Mouse (Mus musculus) lung, postnatal 25 days (tissue): ENCODE results near the gene Cipc.

Experiments used
- DNase-seq: peaks from one replicate; pipeline ENCODE4 v3.0.0; 2022; ENCODE audit warnings: low spot score

Cipc gene

GRCm38 (mm10) chr12:86960791-86961335 lies 14.0 kb downstream of the Cipc start:
- DNase-seq = no peak

GRCm38 (mm10) chr12:86961589-86962344 lies 14.9 kb downstream of the Cipc start:
- DNase-seq = peak; percentile 74

- DNase-seq = peak; percentile 59
Measured at GRCm38 (mm10) chr12:86964278-86965057, 17.6 kb downstream of the Cipc start.

- DNase-seq = no peak
Measured at GRCm38 (mm10) chr12:86965237-86965799, 18.5 kb downstream of the Cipc start.

GRCm38 (mm10) chr12:86968468-86969219 lies 21.8 kb downstream of the Cipc start:
- DNase-seq = peak; percentile 74

- no peak for DNase-seq
Measured at GRCm38 (mm10) chr12:86969220-86969601, 22.4 kb downstream of the Cipc start.

GRCm38 (mm10) chr12:86971089-86971488 lies 24.2 kb downstream of the Cipc start:
- DNase-seq = no peak

- peak; percentile 50 for DNase-seq
Measured at GRCm38 (mm10) chr12:86973216-86973615, 26.4 kb downstream of the Cipc start.

- DNase-seq = no peak
Measured at GRCm38 (mm10) chr12:86973706-86974105, 26.9 kb downstream of the Cipc start.

- DNase-seq = peak; percentile 71
Measured at GRCm38 (mm10) chr12:86974387-86975288, 27.8 kb downstream of the Cipc start.

GRCm38 (mm10) chr12:86975761-86976160 lies 28.9 kb downstream of the Cipc start:
- no peak for DNase-seq

GRCm38 (mm10) chr12:86976511-86977168 lies 29.8 kb downstream of the Cipc start:
- no peak for DNase-seq

GRCm38 (mm10) chr12:86977833-86978232 lies 31.0 kb downstream of the Cipc start:
- no peak for DNase-seq

GRCm38 (mm10) chr12:86981180-86981579 lies 34.3 kb downstream of the Cipc start:
- no peak for DNase-seq

GRCm38 (mm10) chr12:86983470-86984193 lies 36.8 kb downstream of the Cipc start:
- DNase-seq = peak; percentile 32

GRCm38 (mm10) chr12:86984194-86984555 lies 37.3 kb downstream of the Cipc start:
- no peak for DNase-seq

GRCm38 (mm10) chr12:86986562-86986961 lies 39.7 kb downstream of the Cipc start:
- DNase-seq = no peak

GRCm38 (mm10) chr12:86988227-86988626 lies 41.4 kb downstream of the Cipc start:
- no peak for DNase-seq

- DNase-seq = no peak
Measured at GRCm38 (mm10) chr12:86989378-86989777, 42.5 kb downstream of the Cipc start.
